Mouse (Mus musculus) spleen, adult 12 weeks (tissue): ENCODE data around the gene Bend3.

Experiments
- DNase-seq: peaks from one replicate; pipeline ENCODE4 v3.0.0; 2022; ENCODE audit warnings: low spot score

Bend3 gene

GRCm38 (mm10) chr10:43478751-43479435 is at the start of gene Bend3:
Gene Bend3 (plus strand): TSS chr10:43478831.
- peak; percentile 34 for DNase-seq

- DNase-seq: no peak
These were observed 48.0 kb upstream of the Bend3 start for GRCm38 (mm10) chr10:43430606-43431005.

DNA sequence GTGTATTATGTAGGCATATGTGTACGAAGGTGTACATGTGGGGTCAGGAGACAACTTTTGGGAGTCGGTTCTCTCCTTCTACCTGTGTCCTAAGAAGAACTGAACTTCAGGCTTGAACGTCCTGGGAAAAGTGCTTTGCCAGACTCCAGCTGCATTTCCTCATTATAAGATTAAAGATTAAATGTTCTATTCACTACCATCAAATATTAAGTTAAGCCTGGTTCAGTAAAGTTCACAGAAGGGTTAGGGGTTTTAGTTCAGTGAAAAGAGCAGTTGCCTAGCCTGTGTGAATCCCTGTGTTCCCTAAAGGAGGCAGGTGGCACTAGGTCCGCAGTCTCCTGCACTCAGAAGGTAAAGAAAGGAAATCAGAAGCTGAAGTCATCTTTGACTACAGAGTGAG is 44.3 kb upstream of the Bend3 start:
- DNase-seq: no peak

DNA sequence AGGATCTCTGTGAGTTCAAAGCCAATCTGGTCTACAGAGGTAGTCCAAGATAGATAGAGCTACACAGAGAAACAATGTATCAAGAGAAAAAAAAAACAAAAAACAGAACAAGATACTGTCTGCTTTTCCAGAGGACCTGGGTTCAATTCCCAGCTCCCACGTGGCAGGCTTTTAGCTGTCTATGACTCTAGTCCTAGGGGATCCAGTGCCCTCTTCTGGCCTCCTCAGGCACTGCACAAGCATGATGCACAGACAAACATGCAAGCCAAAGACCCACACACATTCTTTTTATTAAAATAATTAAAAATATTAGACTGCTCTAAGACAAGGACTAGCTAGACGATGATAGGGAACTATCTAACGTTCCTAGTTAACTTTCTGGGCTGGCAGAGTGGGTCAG is 42.9 kb upstream of the Bend3 start:
- no peak for DNase-seq

DNA sequence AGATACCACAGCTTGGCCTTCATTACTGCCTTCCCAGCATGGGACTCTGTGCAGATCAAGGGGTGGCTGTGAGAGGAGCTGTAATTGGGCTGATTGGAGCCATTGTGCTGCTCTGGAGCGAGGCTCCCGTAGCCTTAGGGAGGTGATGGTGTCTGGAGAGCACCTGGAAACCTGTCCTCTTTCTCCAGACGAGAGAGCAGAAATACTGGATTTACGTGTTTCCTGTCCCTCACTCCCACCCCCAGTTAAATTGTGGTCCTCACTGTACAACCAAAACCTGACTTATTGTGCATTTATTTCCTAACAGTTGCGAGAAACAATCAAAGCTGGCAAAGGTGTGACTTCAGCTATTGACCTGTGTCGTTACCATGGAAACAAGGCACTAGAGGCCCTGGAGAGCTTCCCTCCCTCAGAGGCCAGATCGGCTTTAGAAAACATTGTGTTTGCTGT is 39.1 kb upstream of the Bend3 start:
- DNase-seq: no peak

- DNase-seq: no peak
These were observed 38.6 kb upstream of the Bend3 start for GRCm38 (mm10) chr10:43440050-43440449.

DNA sequence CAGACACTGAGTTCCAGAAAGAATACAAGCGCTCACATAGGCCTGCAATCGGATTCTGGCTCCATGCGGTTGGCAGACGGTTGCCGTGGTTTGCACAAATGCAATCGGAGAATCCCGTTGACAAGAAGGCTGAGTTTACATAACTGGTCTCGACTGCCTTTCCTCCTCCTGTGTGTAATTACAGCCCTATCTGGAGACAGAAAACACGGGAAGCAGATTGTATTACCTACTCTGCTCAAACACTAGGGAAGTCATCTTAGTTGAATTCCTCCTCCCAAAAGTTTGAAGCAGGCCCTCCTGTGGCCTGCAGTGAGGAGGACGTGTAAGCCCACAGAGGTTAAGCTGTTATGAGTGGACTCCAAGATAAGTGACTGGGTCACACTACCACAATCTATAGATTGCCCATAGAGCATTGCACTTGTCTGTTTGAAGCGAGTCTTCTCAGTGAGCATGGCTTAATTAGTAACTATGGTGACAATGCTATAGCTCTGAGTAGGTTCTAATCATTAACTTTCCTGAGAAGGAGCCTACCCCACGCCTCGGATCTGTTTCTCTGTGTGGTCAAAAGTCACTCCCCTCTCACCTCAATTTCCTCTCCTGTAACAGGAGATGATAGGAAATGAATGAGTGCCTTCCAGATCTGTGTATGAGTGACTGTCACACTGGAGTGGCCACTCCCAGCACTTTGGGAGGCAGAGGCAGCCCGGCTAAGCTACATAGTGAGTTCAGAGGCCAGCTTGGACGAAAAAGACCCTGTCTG is 37.5 kb upstream of the Bend3 start:
- no peak for DNase-seq

GRCm38 (mm10) chr10:43448656-43449055 is 30.0 kb upstream of the Bend3 start:
- DNase-seq: no peak

DNA sequence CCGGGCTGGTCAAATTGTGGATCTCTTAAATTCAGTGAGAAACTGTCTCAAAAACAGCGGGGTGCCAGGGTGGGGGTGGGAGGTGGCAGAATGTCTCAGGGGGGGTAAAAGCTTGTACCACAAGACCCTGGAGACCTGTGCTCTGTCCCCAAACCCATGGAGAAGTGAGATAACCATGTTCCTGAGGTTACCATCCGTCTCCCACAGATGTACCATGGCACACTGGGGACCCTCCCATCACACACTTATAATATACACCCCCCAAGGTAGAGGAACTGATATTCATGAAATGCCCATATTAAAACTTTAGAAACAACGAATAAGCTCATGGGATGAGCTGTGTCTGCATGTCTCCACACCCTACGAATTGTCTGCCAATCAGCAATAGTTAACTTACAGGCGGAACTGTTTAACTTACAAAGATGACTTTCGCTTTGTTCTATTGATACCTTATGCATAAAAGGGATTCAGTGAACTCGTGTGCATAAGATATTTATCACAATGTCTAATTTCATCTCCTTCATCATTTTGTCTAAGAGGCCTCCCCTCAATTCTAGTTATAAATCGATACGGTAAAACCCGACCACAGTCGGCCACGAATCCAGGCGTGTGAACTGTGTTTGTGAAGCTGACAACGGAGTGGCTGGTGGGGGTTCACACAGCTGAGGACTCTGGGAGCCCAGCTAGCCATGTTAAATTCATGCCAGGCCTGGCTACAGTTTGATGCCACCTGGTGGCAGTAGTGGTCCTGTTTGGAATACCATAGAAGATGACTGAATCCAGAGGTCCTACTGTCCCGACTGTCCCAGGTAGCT is 26.6 kb upstream of the Bend3 start:
- DNase-seq: peak; percentile 6

DNA sequence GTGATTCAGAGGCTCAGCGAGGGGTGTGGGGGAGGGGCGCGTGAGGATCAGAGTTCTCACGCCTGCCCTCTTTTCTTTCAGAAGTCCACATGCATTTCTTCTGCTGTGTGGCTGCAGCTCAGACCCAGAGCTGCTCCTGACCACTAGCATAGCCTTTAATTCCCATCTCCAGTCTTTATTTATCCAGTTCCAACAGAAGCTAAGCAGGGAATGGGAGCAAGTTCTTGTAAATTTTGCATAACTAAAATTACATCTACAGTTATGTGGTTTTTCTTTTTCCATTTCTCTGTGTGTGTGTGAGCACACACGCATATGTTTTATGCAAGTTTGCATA is 26.0 kb upstream of the Bend3 start:
- no peak for DNase-seq

DNA sequence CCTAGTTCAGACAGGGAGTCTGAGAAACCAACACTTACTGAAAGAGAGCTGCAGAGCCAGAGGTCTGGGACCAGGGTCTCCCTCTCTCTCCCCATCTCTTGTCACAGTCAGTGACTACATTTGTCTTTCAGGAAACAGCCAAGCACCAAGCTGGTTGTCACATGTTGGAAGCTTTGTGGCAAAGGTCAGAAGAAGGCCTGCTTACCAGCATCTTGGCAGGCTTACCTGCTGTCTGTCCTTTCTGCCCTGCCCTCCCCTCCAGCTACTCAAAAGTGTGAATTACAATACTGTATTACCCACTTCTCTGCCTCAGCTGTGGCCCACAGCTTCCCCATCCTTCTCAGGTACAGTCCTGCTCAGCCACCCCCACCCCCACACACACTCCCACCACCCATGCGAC is 24.4 kb upstream of the Bend3 start:
- DNase-seq: no peak

GRCm38 (mm10) chr10:43454671-43455070 is 24.0 kb upstream of the Bend3 start:
- DNase-seq: no peak

- no peak for DNase-seq
These were observed 15.8 kb upstream of the Bend3 start for GRCm38 (mm10) chr10:43462821-43463220.

DNA sequence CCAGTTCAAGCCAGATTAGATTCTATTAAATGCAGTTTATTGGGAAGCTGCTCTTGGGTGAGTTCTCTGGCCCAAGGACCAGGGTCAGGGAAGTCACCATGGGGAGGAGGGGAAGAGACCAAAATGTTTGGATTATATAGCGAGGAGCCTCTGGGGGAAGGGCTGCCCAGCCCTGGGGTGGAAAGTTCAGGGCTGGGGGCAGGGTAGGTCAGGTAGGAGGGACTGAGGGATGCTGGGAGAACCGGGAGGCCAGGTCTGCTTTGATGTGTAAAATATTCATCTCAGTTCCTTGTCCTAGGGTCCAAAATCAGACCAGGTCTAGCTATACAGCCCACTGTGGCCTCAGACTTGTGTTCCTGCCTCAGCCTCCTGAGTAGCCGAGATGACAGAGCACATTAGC is 15.4 kb upstream of the Bend3 start:
- DNase-seq: no peak

- DNase-seq: no peak
These were observed 12.4 kb upstream of the Bend3 start for GRCm38 (mm10) chr10:43466223-43466622.

- peak; percentile 3 for DNase-seq
These were observed 11.0 kb upstream of the Bend3 start for GRCm38 (mm10) chr10:43467659-43468058.

DNA sequence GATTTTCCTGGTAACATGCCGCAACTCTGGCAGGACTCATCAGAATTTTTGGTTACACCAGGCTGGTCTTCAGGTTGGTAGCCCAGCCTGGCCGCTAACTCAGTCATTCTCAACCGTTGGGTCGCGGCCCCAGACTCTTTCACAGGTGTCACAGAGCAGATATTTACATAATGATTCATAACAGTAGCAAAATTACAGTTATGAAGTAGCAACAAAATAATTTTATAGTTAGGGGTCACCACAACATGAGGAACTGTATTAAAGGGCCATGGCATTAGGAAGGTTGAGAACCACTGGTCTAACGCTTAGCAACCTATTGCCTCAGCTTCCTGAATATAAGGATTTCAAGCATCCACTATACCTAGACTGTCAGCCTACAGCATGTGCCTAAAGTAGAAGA is 10.3 kb upstream of the Bend3 start:
- DNase-seq: no peak

DNA sequence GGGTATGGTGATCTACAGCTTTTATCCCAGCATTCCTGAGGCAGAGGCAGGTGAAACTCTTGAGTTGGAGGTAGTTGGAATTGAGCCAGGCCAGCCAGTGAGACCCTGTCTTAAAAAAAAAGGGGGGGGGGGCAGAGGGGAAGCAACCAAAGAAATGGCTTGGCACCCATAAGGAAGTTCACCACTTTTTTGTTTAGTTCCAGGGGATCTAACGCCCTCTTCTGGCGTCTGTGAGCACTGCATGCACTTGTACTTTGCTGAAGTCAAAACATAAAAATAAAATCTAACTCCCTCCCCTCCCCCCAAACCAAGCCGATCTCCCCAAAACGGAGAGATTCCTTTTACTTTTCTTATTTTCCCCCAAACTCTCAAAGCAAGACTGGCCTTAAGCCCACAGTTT is 3.3 kb upstream of the Bend3 start:
- peak; percentile 11 for DNase-seq

- no peak for DNase-seq
These were observed 1.2 kb upstream of the Bend3 start for GRCm38 (mm10) chr10:43477459-43477858.

DNA sequence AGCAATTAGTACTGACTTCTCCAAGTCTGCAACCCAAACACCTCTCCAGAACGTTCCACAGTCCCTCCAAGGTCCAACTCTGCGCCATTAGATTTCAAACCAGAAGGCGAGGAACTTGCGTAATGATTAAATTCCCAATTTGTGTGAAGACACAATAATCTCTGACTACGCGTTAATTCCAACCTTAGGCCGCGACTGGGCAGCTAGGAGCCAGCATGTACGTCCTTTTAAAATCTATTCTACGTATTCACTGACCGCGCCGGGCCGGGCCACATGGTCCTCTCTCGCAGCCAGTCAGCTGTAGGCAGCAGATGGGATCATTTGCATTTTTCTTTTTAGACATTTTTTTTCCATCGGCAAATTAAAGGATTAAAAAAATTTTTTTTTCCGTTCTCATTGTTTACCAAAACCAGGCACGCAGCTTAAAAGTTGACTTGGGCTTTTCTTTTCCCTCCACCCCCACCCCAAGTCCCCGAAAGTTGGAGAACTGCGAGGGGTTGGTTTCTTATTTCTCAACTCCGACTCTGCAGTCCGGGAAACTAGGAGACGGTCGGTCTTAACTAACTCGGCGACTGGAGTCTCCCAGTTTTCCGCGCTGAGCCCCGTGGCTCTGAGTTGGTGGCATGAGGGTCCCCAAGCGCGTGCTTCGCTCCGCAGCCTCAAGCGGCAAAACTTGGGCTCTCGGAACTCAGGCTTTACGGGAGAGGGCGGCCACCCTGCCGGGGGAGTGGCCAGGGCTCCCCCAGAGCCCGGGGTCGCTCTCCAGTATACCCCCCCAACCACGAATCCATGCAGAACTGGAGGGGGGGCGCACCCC is 558 bp upstream of the Bend3 start:
- DNase-seq: peak; percentile 21

DNA sequence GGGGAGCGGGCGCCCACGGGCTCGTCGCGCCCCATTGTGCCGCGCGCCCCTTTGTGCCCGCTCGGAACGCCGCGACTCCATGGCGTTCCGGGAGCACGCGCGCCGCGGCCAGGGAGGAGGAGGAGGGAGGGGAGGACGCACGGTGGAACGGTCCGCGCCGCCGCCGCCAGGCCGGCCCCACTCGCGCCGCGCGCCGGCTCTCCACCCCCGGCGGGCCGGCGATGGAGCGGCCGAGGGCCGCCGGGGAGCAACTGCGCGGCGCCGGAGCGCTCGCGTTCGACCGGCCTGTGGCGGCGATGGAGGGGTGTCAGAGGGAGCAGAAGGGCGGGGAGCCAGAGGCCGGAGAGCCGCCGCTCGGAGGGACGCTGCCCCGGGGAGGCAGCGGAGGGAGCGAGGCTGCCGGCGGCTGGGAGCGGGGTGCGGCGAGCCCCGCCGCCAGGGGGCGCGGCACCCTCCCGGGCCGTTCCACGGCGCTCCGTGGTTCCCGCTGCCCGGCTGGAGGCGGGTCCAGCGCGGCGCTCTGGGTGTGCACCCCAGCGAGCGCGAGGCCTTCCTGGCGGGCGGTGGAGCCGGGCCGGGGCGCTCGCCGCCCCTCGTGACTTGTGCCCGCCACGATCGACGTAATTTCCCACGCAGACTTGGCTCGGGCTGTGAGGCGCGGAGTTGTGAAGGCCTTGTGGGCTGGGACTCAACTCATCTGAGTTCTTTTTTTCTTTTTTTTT is 966 bp downstream of the Bend3 start:
- DNase-seq: peak; percentile 84
